Mouse (Mus musculus) myocyte (in vitro differentiated cells): Measurements from ENCODE around the gene Bnip2.

Source experiments
- E2F4 ChIP-seq: IDR thresholded peaks from one replicate; pipeline ENCODE4 v1.6.1; 2011; ENCODE audit warnings: mild to moderate bottlenecking, control low read depth, moderate library complexity; ENCODE audit not compliant: insufficient read depth
- MAX ChIP-seq: IDR thresholded peaks from one replicate; pipeline ENCODE4 v1.6.1; 2011; ENCODE audit warnings: low read depth, mild to moderate bottlenecking, control low read depth
- POLR2A ChIP-seq: IDR thresholded peaks from one replicate; pipeline ENCODE4 v1.6.1; 2011; ENCODE audit warnings: low read depth, mild to moderate bottlenecking, control low read depth, moderate library complexity; ENCODE audit not compliant: insufficient read length
- POLR2AphosphoS2 ChIP-seq: IDR thresholded peaks from one replicate; pipeline ENCODE4 v1.6.1; 2011; ENCODE audit warnings: low read depth, control low read depth; ENCODE audit not compliant: insufficient read length
- SRF ChIP-seq: IDR thresholded peaks from one replicate; pipeline ENCODE4 v1.6.1; 2011; ENCODE audit warnings: low read depth; ENCODE audit not compliant: control insufficient read depth, insufficient read length
- TCF12 ChIP-seq: IDR thresholded peaks from one replicate; pipeline ENCODE4 v1.6.1; 2011; ENCODE audit warnings: mild to moderate bottlenecking, control low read depth; ENCODE audit not compliant: poor library complexity, insufficient read depth, severe bottlenecking

DNA sequence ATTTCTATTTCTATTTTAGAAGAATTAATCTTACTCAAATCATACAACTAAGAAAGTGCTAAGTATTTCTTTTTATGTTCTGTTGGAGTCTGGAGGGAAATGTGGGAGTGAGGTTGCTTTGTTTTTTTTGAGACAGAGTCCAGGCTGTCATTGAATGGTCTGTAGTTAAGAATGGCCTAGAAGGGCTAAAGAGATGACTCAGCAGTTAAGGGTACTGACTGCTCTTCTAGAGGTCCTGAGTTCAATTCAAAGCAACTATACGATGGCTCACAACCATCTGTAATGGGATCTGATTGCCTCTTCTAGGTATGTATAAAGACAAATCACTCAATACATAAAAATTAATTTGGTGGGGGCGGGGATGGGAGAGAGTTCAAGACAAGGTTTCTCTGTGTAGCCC lies 26.4 kb downstream of the Bnip2 start:
- TF ChIP-seq POLR2A = no peak
- TF ChIP-seq TCF12 = no peak
- TF ChIP-seq POLR2AphosphoS2 = no peak
- TF ChIP-seq E2F4 = no peak
- TF ChIP-seq SRF = no peak
- no peak for TF ChIP-seq MAX
